Mouse (Mus musculus) embryonic facial prominence, embryonic 11.5 days (tissue): ENCODE measurements around the gene 1810062G17Rik. TPM values are rescaled to one million over a fixed set of nuclear protein-coding genes. Genes with fewer than 3 reads are reported as not detected.

ENCODE experiments used
- ATAC-seq: fragments of 200-750 bp; cut with Nextera tagmentation; replicated peaks from 2 replicates; pipeline ENCODE4 v1.8.0; 2017; ENCODE audit warnings: low read depth; ENCODE audit not compliant: insufficient number of reproducible peaks, low FRiP score, low TSS enrichment
- DNase-seq: peaks from one replicate; pipeline ENCODE4 v3.0.0-alpha.2; 2015; ENCODE audit warnings: low spot score
- H3K27ac ChIP-seq: fragments of 300-500 bp; sonication (generic); replicated peaks from 2 replicates; pipeline ENCODE4 v1.5.1; 2014; ENCODE audit warnings: mild to moderate bottlenecking, low read depth, low read length, control low read depth
- H3K27me3 ChIP-seq: fragments of 300-500 bp; sonication (generic); 2 replicates; pipeline ENCODE4 v1.6.1; 2014; ENCODE audit warnings: mild to moderate bottlenecking, low read length, moderate library complexity, mixed read lengths; ENCODE audit not compliant: control insufficient read depth, insufficient read depth
- H3K36me3 ChIP-seq: fragments of 300-500 bp; sonication (generic); replicated peaks from 2 replicates; pipeline ENCODE4 v1.6.1; 2014; ENCODE audit warnings: low read depth, mild to moderate bottlenecking, low read length, moderate library complexity, mixed read lengths; ENCODE audit not compliant: control insufficient read depth, insufficient read depth
- H3K4me1 ChIP-seq: fragments of 300-500 bp; sonication (generic); 2 replicates; pipeline ENCODE4 v1.6.1; 2014; ENCODE audit warnings: low read length, mixed read lengths; ENCODE audit not compliant: control insufficient read depth, insufficient read depth
- H3K4me2 ChIP-seq: fragments of 300-500 bp; sonication (generic); 2 replicates; pipeline ENCODE4 v1.6.1; 2014; ENCODE audit warnings: low read depth, mild to moderate bottlenecking, control low read depth, low read length, moderate library complexity
- H3K4me3 ChIP-seq: fragments of 300-500 bp; sonication (generic); 2 replicates; pipeline ENCODE4 v1.5.1; 2014; ENCODE audit warnings: low read depth, low read length, control low read depth
- H3K9ac ChIP-seq: fragments of 300-500 bp; sonication (generic); replicated peaks from 2 replicates; pipeline ENCODE4 v1.6.1; 2014; ENCODE audit warnings: mild to moderate bottlenecking, control low read depth, low read length
- H3K9me3 ChIP-seq: fragments of 300-500 bp; sonication (generic); replicated peaks from 2 replicates; pipeline ENCODE4 v1.6.1; 2016; ENCODE audit warnings: mild to moderate bottlenecking, low read length, inconsistent platforms, mixed read lengths; ENCODE audit not compliant: control insufficient read depth
- WGBS: fragments of 180-500 bp; shearing (Covaris S2); extraction: QIAGEN DNeasy Blood & Tissue Kit; methylation state at CpG from one replicate; pipeline ENCODE4 v1.1.7; 2014; 5-methylcytosine and 5-hydroxymethylcytosine counted together
- polyA plus RNA-seq: library from polyadenylated mRNA; unstranded; fragments of >200 nt; fragmentation: Nextera tagmentation; extraction: Ambion mirVana; gene quantifications from 2 replicates; pipeline ENCODE4 v1.2.1, GENCODE M21; 2014

1810062G17Rik gene
- polyA plus RNA-seq = 0.39 and 0.64 TPM in 2 replicates

DNA sequence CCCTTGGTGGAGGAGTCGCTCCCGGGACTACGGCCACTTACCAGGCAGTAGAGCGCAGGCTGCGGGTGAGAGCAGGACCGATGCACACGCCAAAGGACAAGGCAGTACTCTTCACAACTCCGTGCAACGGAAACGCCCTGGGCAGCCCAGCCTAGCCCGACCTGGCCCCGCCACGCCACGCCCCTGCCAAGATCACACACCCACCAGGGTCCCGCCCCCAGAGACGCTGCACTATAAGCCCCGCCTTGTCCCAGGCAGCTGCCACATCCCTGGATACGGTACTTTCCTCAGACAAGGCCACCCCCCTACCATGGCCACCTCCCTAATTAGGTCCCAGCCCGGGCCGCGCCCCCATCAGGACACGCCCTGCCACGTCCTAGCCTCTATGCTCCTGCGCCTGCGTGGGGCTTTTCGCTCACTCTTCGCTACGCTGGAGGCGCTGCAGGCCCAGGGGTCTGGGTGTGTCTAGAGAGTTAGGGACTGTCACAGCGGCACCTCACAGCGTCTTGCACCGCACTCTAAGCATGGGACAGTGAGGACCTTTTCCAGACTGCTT is at the start of gene 1810062G17Rik, which contains the start of gene Anxa5:
Gene 1810062G17Rik, plus strand, starts transcription at position 406 of the 556 bp plus-strand sequence.
Gene Anxa5, minus strand, starts transcription at position 363 of the 556 bp plus-strand sequence.
- Histone ChIP-seq H3K9me3 (no peaks in the 10 kb centered on the region), H3K27ac (no peak within 1 kb of the TSS; the same call in 1 of the 2 replicates), H3K4me2 (peak within 1 kb of the TSS; percentile 81), H3K36me3 (no peaks in the 10 kb centered on the region), H3K9ac (peak within 1 kb of the TSS; percentile 65), H3K4me3 (peak within 1 kb of the TSS; percentile 67), H3K4me1 (peaks cover 2% of the 10 kb centered on the region; the same call in 1 of the 2 replicates), H3K27me3 (no peaks in the 10 kb centered on the region)
- DNase-seq (peak; percentile 95), ATAC-seq (peak; percentile 99)
- WGBS = 0% methylated on average over 32 of the region's 32 CpGs

DNA sequence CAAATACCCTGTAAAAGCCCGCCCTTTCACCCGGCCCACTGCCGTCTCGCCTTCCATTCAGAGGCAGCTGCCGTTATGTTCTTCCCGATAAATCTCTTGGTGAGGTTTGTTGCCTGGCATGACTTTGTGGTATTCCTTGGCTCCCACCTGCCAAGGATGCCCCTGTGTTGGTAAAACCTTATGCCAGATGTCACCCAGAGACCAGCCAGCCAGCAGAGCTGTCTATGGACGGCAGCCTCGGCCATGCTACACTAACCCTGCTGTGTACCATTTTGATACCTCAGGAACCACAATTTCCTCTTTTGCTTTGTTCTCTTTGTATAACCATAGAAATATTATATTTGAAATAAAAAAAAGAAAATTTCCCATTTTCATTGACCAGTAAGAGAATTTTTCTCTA is 48.4 kb upstream of the 1810062G17Rik start:
- DNase-seq (no peak), ATAC-seq (no peak)
- Histone ChIP-seq H3K4me3 (no peak overlapping the region), H3K36me3 (no peaks in the 10 kb centered on the region), H3K9ac (no peak overlapping the region), H3K9me3 (no peaks in the 10 kb centered on the region), H3K27ac (no peak overlapping the region), H3K4me2 (no peak overlapping the region), H3K4me1 (no peaks in the 10 kb centered on the region), H3K27me3 (no peaks in the 10 kb centered on the region)
- WGBS = 97% methylated on average over 8 of the region's 8 CpGs

GRCm38 (mm10) chr3:36430360-36430759 is 45.4 kb upstream of the 1810062G17Rik start:
- Histone ChIP-seq H3K27me3 (no peaks in the 10 kb centered on the region), H3K36me3 (no peaks in the 10 kb centered on the region), H3K9me3 (no peaks in the 10 kb centered on the region), H3K9ac (no peak overlapping the region), H3K4me1 (no peaks in the 10 kb centered on the region), H3K27ac (no peak overlapping the region), H3K4me2 (no peak overlapping the region), H3K4me3 (no peak overlapping the region)
- ATAC-seq (no peak), DNase-seq (no peak)
- 100% methylated on average over 1 of the region's 1 CpGs for WGBS

DNA sequence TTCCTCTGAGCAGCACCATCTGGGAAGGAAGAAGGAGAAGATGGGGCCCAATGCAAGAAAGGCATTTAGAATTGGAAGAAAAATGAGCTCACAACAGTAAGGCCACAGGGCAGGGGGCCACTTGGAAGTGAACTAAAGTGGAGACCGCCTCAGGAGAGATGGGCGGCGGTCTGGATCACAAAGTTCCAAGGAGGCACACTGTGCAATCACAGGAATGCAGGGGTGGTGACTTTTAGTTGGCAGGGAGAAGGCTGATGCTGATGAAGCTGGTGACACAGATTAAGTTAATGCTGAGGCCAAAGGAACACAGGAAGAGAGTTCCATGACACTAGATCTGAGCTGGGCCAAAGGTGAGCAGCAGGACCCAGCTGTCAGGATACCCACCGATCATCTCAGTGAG is 35.5 kb upstream of the 1810062G17Rik start:
- Histone ChIP-seq H3K36me3 (no peaks in the 10 kb centered on the region), H3K27me3 (no peaks in the 10 kb centered on the region), H3K4me3 (no peak overlapping the region), H3K9me3 (no peaks in the 10 kb centered on the region), H3K4me1 (no peaks in the 10 kb centered on the region), H3K9ac (no peak overlapping the region), H3K27ac (no peak overlapping the region), H3K4me2 (no peak overlapping the region)
- no peak for ATAC-seq
- WGBS = 79% methylated on average over 4 of the region's 4 CpGs
- no peak for DNase-seq

DNA sequence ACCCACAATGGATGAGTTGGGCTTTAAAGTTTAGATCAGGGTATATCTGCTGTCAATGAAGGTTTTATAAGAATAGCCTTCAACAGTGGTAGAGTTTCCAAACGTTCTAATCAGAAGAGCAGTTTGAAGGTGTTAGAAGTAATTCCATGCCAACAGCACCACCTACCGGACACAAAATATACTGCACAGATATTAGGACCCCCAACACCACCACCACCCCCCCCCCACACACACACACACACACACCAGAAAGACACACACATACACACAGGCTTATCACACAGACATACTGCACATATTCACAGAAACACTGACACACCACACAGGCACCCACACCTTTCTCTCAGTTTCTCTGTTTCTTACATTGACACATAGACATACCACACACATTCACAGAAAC is 33.3 kb upstream of the 1810062G17Rik start:
- ATAC-seq = peak; percentile 73; the same call in 1 of the 2 replicates
- no peak overlapping the region for H3K4me2 ChIP-seq
- 2% methylated on average over 2 of the region's 2 CpGs for WGBS
- H3K9ac ChIP-seq = no peak overlapping the region
- no peaks in the 10 kb centered on the region for H3K9me3 ChIP-seq
- H3K27ac ChIP-seq = no peak overlapping the region
- H3K4me3 ChIP-seq = no peak overlapping the region
- H3K27me3 ChIP-seq = no peaks in the 10 kb centered on the region
- no peaks in the 10 kb centered on the region for H3K36me3 ChIP-seq
- H3K4me1 ChIP-seq = no peaks in the 10 kb centered on the region
- peak; percentile 82 for DNase-seq

GRCm38 (mm10) chr3:36446041-36446440 is 29.7 kb upstream of the 1810062G17Rik start:
- H3K4me1 ChIP-seq = no peaks in the 10 kb centered on the region
- H3K9ac ChIP-seq = no peak overlapping the region
- ATAC-seq (no peak), DNase-seq (no peak)
- no peak overlapping the region for H3K4me3 ChIP-seq
- H3K9me3 ChIP-seq = no peaks in the 10 kb centered on the region
- no peak overlapping the region for H3K4me2 ChIP-seq
- H3K36me3 ChIP-seq = no peaks in the 10 kb centered on the region
- no peak overlapping the region for H3K27ac ChIP-seq
- H3K27me3 ChIP-seq = no peaks in the 10 kb centered on the region
- WGBS = 89% methylated on average over 3 of the region's 3 CpGs

DNA sequence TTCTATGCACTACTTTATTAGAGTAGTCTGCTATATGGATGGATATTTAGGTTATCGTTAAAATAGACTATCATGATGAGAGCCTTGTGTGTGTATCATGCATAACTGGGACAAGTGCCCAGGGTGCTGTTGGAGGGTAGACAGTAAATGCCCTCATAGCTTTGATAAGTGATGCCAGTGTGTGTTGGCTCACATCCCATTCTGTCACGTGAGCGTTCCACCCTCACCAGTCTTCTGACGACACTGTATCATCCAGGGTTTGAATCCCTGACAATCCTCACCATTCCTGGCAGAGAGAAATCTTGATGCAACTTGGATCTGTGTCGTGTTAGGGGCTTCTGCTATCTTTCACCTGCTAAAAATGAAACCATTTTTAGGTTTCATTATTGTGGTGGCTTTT is 29.2 kb upstream of the 1810062G17Rik start:
- H3K4me3 ChIP-seq = no peak overlapping the region
- no peak for DNase-seq
- H3K4me1 ChIP-seq = no peaks in the 10 kb centered on the region
- H3K36me3 ChIP-seq = no peaks in the 10 kb centered on the region
- no peak overlapping the region for H3K9ac ChIP-seq
- no peak overlapping the region for H3K27ac ChIP-seq
- H3K4me2 ChIP-seq = no peak overlapping the region
- no peaks in the 10 kb centered on the region for H3K27me3 ChIP-seq
- 82% methylated on average over 5 of the region's 5 CpGs for WGBS
- no peak for ATAC-seq
- H3K9me3 ChIP-seq = no peaks in the 10 kb centered on the region

DNA sequence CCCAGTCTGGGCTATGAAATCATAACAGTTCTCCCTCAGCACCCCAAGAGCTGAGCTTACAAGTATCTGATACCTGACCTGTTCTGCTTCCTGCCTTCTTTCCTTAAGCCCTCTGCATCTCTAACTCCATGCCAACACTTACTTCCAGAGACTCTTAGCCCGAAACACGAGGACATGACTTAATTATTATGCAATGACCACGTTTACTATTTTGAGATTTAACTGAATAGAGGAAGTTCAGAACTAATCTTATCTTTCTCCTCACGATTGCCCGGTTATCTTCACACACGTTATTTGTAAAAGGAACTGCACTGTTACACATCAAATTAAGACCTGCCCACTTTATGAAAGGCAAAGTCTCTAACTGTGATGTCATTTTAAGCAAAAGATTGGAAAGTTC is 28.8 kb upstream of the 1810062G17Rik start:
- WGBS = 73% methylated on average over 6 of the region's 6 CpGs
- H3K4me1 ChIP-seq = no peaks in the 10 kb centered on the region
- no peak overlapping the region for H3K27ac ChIP-seq
- no peak overlapping the region for H3K4me2 ChIP-seq
- ATAC-seq (no peak), DNase-seq (no peak)
- no peaks in the 10 kb centered on the region for H3K9me3 ChIP-seq
- H3K27me3 ChIP-seq = no peaks in the 10 kb centered on the region
- no peak overlapping the region for H3K4me3 ChIP-seq
- H3K9ac ChIP-seq = no peak overlapping the region
- no peaks in the 10 kb centered on the region for H3K36me3 ChIP-seq
